Mouse (Mus musculus) thymus, adult 2 months (tissue): ENCODE data around the gene Baz2b. TPM values are rescaled to one million over a fixed set of nuclear protein-coding genes. Genes with fewer than 3 reads are reported as not detected.

Source experiments
- DNase-seq: peaks from one replicate; pipeline ENCODE4 v3.0.0; 2021
- H3K27ac ChIP-seq: fragments of 200-500 bp; 2 replicates; pipeline ENCODE4 v1.5.1; 2012; ENCODE audit warnings: low read length, control low read depth; ENCODE audit not compliant: control insufficient read depth, insufficient read depth
- H3K27me3 ChIP-seq: fragments of 200-500 bp; 2 replicates; pipeline ENCODE4 v1.6.1; 2012; ENCODE audit warnings: mild to moderate bottlenecking, low read length, moderate library complexity, mixed read lengths; ENCODE audit not compliant: control insufficient read depth, insufficient read depth
- H3K36me3 ChIP-seq: fragments of 200-500 bp; 2 replicates; pipeline ENCODE4 v1.6.1; 2012; ENCODE audit warnings: mild to moderate bottlenecking, low read length, moderate library complexity; ENCODE audit not compliant: control insufficient read depth, insufficient read depth
- H3K4me1 ChIP-seq: fragments of 200-500 bp; replicated peaks from 2 replicates; pipeline ENCODE4 v1.6.1; 2012; ENCODE audit warnings: low read length; ENCODE audit not compliant: control insufficient read depth, insufficient read depth
- H3K4me3 ChIP-seq: fragments of 200-500 bp; 2 replicates; pipeline ENCODE4 v1.5.1; 2012; ENCODE audit warnings: mild to moderate bottlenecking, low read length, control low read depth, moderate library complexity; ENCODE audit not compliant: control insufficient read depth, insufficient read depth
- CTCF ChIP-seq: fragments of 200-500 bp; IDR thresholded peaks from 2 replicates; pipeline ENCODE4 v1.5.1; 2012; ENCODE audit warnings: mild to moderate bottlenecking, control low read depth, low read length, moderate library complexity, borderline replicate concordance; ENCODE audit not compliant: control insufficient read depth, poor library complexity, insufficient read depth; ENCODE audit errors: extremely low read depth
- POLR2A ChIP-seq: fragments of 200-500 bp; IDR thresholded peaks from 2 replicates; pipeline ENCODE4 v1.6.1; 2012; ENCODE audit warnings: mild to moderate bottlenecking, low read length, control low read depth, moderate library complexity; ENCODE audit not compliant: control insufficient read depth, poor library complexity, insufficient read depth; ENCODE audit errors: extremely low read depth
- WGBS: fragments of 180-500 bp; shearing (Covaris S2); methylation state at CpG from one replicate; pipeline ENCODE4 v1.1.7; 2018; 5-methylcytosine and 5-hydroxymethylcytosine counted together
- polyA plus RNA-seq: library from polyadenylated mRNA; depleted of rRNA; stranded (reverse); fragments of >200 nt; gene quantifications from 2 replicates; pipeline ENCODE4 v1.2.3, GENCODE M21; 2012

The Baz2b gene
- polyA plus RNA-seq, 1 experiment: 25.9 TPM

DNA sequence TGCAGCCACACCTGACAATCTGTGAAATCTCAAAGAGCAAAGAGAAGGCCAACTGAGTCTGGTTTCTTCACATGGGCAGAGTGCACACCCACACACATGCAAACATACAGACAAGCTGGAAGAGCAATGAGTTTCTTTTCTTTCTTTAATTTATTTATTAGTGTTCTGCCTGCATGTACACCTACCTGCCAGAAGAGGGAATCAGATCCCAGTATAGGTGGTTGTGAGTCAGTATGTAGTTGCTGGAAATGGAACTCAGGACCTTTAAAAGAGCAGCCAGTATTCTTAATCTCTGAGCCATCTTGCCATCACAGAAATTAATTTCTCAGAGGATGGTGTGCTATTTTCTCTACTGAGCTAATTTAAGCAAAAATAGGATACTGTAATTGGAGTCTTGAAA, 164.7 kb downstream of the Baz2b start:
- Histone ChIP-seq H3K27me3 (no peaks in the 10 kb centered on the region), H3K4me1 (peaks cover 4% of the 10 kb centered on the region), H3K36me3 (no peaks in the 10 kb centered on the region), H3K27ac (no peak overlapping the region), H3K4me3 (no peak overlapping the region)
- DNase-seq: no peak
- TF ChIP-seq CTCF: no peak
- no peak for TF ChIP-seq POLR2A

- Histone ChIP-seq H3K27ac (no peak overlapping the region), H3K4me1 (peaks cover 3% of the 10 kb centered on the region), H3K27me3 (no peaks in the 10 kb centered on the region), H3K36me3 (no peaks in the 10 kb centered on the region), H3K4me3 (no peak overlapping the region)
- no peak for DNase-seq
- 96% methylated on average over 2 of the region's 2 CpGs for WGBS
- TF ChIP-seq CTCF: no peak
- no peak for TF ChIP-seq POLR2A
These were observed 165.1 kb downstream of the Baz2b start for GRCm38 (mm10) chr2:60044540-60044939.

DNA sequence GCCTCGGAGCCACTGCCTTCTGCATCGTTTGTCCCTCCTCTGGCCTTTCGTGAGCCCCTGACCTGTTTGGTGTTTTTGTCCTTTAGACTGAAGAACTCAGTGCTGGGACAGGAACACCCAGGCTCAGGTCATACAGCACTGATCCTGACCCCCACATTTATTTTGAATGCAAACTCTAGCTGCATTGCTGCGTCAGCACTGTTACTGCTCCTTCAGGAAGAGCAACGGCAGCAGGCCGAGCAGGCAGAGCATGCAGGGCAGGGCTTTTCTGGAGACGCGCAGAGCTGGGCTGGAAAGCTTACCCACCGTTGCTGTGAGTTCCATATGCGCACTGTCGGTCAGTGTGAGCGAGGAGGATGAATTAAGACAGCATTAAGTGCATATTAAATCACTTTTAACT, 166.9 kb downstream of the Baz2b start:
- H3K36me3 ChIP-seq: no peaks in the 10 kb centered on the region
- WGBS: 93% methylated on average over 12 of the region's 12 CpGs
- no peaks in the 10 kb centered on the region for H3K4me1 ChIP-seq
- TF ChIP-seq CTCF (no peak), POLR2A (no peak)
- DNase-seq: no peak
- no peaks in the 10 kb centered on the region for H3K27me3 ChIP-seq
- H3K4me3 ChIP-seq: no peak overlapping the region
- no peak overlapping the region for H3K27ac ChIP-seq

- Histone ChIP-seq H3K27ac (no peak overlapping the region), H3K36me3 (no peaks in the 10 kb centered on the region), H3K27me3 (no peaks in the 10 kb centered on the region), H3K4me3 (no peak overlapping the region), H3K4me1 (no peaks in the 10 kb centered on the region)
- no peak for TF ChIP-seq CTCF
- no peak for TF ChIP-seq POLR2A
- no peak for DNase-seq
- WGBS: 96% methylated on average over 4 of the region's 4 CpGs
These were observed 168.0 kb downstream of the Baz2b start for GRCm38 (mm10) chr2:60041485-60042274.

DNA sequence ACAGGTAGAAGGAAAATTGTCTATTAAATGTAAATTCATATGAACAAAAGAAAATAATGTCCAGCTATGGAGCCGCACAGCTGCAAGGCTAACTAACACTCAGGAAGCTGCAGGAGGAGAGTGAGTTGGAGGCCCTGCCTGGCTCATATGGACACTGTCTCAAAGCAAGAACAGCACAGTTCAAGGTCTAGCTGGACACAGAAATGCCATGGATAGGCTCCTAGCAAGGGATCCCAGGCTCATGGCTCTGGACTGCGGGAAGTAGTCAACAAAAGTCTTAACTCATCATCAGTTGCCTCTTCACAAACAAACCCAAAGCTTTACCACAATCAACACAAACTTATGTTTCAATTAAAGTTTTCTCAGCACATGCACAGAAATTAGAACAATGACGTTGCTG, 169.5 kb downstream of the Baz2b start:
- no peak overlapping the region for H3K27ac ChIP-seq
- no peaks in the 10 kb centered on the region for H3K27me3 ChIP-seq
- no peaks in the 10 kb centered on the region for H3K36me3 ChIP-seq
- TF ChIP-seq POLR2A: no peak
- TF ChIP-seq CTCF: no peak
- no peak for DNase-seq
- no peak overlapping the region for H3K4me3 ChIP-seq
- H3K4me1 ChIP-seq: no peaks in the 10 kb centered on the region
- 95% methylated on average over 3 of the region's 3 CpGs for WGBS

- no peaks in the 10 kb centered on the region for H3K4me1 ChIP-seq
- peak; percentile 11 for DNase-seq
- H3K36me3 ChIP-seq: no peaks in the 10 kb centered on the region
- H3K27ac ChIP-seq: no peak overlapping the region
- no peaks in the 10 kb centered on the region for H3K27me3 ChIP-seq
- WGBS: 5% methylated on average over 19 of the region's 19 CpGs
- TF ChIP-seq POLR2A (no peak), CTCF (no peak)
- H3K4me3 ChIP-seq: peak overlapping the region; percentile 30
These were observed 172.6 kb downstream of the Baz2b start for GRCm38 (mm10) chr2:60037011-60037551.
